Mouse (Mus musculus): Measurements from ENCODE around the gene D430041D05Rik. TPM values are rescaled to one million over a fixed set of nuclear protein-coding genes. Genes with fewer than 3 reads are reported as not detected.

D430041D05Rik gene
- polyA plus RNA-seq, 1 experiment: not detected

GRCm38 (mm10) chr2:104307102-104307501 is 103.7 kb downstream of the D430041D05Rik start:
- TF ChIP-seq POLR2A (IDR thresholded peaks at IDR 0.05; ENCODE audit: borderline replicate concordance, low read depth, low read length): no peak
- TF ChIP-seq CTCF (IDR thresholded peaks at IDR 0.05; ENCODE audit: low read depth, low read length): no peak
- no peaks in the 10 kb centered on the region for H3K4me1 ChIP-seq (ENCODE audit: control insufficient read depth, insufficient read depth, low read length)
- no peak overlapping the region for H3K4me3 ChIP-seq (ENCODE audit: insufficient read depth, low read length)
- no peak overlapping the region for H3K27ac ChIP-seq (ENCODE audit: insufficient read depth, low read depth, low read length)

- TF ChIP-seq CTCF (IDR thresholded peaks at IDR 0.05; ENCODE audit: low read depth, low read length): no peak
- TF ChIP-seq POLR2A (IDR thresholded peaks at IDR 0.05; ENCODE audit: borderline replicate concordance, low read depth, low read length): no peak
- H3K4me1 ChIP-seq (ENCODE audit: control insufficient read depth, insufficient read depth, low read length): no peaks in the 10 kb centered on the region
- H3K27ac ChIP-seq (ENCODE audit: insufficient read depth, low read depth, low read length): no peak overlapping the region
- no peak overlapping the region for H3K4me3 ChIP-seq (ENCODE audit: insufficient read depth, low read length)
Measured at GRCm38 (mm10) chr2:104305722-104306121, 105.1 kb downstream of the D430041D05Rik start.

- TF ChIP-seq CTCF (IDR thresholded peaks at IDR 0.05; ENCODE audit: low read depth, low read length): no peak
- TF ChIP-seq POLR2A (IDR thresholded peaks at IDR 0.05; ENCODE audit: borderline replicate concordance, low read depth, low read length): no peak
- Histone ChIP-seq H3K4me1 (ENCODE audit: control insufficient read depth, insufficient read depth, low read length) (no peaks in the 10 kb centered on the region), H3K4me3 (ENCODE audit: insufficient read depth, low read length) (no peak overlapping the region), H3K27ac (ENCODE audit: insufficient read depth, low read depth, low read length) (no peak overlapping the region)
Measured at GRCm38 (mm10) chr2:104299912-104300311, 110.9 kb downstream of the D430041D05Rik start.

DNA sequence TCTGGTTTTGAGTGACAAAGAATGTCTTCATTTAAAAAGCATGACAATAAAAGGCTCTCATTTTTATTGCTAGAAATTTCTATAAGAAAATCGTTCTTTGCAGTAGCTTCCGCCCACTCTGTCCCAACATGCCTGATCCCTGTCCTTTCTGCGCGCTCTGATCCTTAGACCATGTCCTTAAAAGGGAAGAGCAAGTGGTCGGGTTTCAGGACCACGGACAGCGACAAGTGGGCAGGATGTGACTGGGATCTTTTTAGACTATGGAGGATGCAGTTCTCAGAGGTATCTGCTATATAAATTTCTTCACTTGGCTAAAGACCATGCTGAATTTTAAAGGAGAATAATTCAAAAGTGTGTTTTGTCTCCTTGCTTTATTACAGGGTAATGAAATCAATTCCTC is 111.7 kb downstream of the D430041D05Rik start:
- Histone ChIP-seq H3K4me1 (ENCODE audit: control insufficient read depth, insufficient read depth, low read length) (no peaks in the 10 kb centered on the region), H3K27ac (ENCODE audit: insufficient read depth, low read depth, low read length) (no peak overlapping the region), H3K4me3 (ENCODE audit: insufficient read depth, low read length) (no peak overlapping the region)
- TF ChIP-seq CTCF (IDR thresholded peaks at IDR 0.05; ENCODE audit: low read depth, low read length): no peak
- no peak for TF ChIP-seq POLR2A (IDR thresholded peaks at IDR 0.05; ENCODE audit: borderline replicate concordance, low read depth, low read length)

DNA sequence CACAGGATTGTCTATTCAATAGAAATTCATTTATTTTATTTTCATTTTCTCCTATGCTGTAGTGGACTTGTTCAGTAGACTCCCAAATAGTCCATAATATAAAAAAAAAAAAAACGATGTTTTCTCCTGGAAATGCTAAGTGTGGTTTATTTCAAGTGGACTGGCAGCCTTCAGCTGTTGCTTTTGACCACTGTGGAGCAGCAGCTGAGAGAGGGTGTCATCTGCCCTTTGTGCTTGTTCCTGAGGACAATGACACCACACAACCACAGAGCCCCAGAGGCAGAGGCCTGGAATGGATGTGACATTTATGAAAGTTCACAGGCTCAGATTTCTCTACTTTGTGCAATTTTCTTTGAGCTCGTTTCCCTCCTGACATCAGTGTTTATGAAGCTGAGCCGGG is 124.0 kb downstream of the D430041D05Rik start:
- Histone ChIP-seq H3K27ac (ENCODE audit: insufficient read depth, low read depth, low read length) (no peak overlapping the region), H3K4me1 (ENCODE audit: control insufficient read depth, insufficient read depth, low read length) (no peaks in the 10 kb centered on the region), H3K4me3 (ENCODE audit: insufficient read depth, low read length) (no peak overlapping the region)
- TF ChIP-seq POLR2A (IDR thresholded peaks at IDR 0.05; ENCODE audit: borderline replicate concordance, low read depth, low read length) (no peak), CTCF (IDR thresholded peaks at IDR 0.05; ENCODE audit: low read depth, low read length) (no peak)

DNA sequence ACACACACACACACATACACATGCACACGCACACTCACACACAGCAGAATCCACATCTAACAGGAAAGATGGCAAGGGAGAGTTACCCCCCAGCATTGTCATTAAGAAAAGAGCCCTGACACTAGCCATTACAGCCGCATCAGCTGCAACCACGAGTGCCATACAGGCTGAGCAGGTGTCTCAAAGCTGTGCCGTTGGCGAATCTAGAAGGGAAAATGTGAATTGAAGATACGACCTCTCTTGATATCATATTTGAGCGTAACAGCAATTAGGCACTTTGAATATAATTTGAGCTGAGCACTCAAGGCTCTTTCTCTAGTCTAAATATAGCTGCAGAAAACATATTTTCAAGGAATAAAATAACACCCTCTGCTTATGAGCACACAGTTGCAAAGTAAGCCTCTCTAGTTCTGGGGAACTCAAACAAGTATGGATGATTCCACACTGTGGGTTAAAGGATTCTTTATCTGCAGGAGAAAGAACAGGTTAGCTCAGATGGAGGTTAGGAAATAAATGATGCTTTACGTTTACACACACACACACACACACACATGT is 127.3 kb downstream of the D430041D05Rik start:
- no peak overlapping the region for H3K4me3 ChIP-seq (ENCODE audit: insufficient read depth, low read length)
- H3K27ac ChIP-seq (ENCODE audit: insufficient read depth, low read depth, low read length): no peak overlapping the region
- H3K4me1 ChIP-seq (ENCODE audit: control insufficient read depth, insufficient read depth, low read length): no peaks in the 10 kb centered on the region
- TF ChIP-seq CTCF (IDR thresholded peaks at IDR 0.05; ENCODE audit: low read depth, low read length) (no peak), POLR2A (IDR thresholded peaks at IDR 0.05; ENCODE audit: borderline replicate concordance, low read depth, low read length) (no peak)

DNA sequence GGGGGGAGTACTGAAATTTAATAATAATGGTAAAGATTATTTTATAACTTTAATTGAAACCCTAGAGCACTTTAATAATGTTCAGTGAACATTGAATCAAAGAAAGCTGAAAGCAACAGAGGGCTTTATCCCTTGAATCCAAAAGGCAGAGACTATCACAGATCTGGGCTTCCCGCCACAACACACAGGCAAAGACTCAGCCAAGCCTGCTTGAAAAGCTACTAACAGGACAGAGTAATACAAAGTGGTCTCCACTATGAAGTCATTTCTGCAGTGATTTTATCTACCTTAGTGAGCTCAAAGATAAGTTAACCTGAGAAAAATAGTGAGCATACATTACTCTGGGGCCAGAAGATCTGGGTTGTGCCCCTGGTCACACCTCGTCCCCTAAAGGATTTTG is 128.0 kb downstream of the D430041D05Rik start:
- no peak overlapping the region for H3K4me3 ChIP-seq (ENCODE audit: insufficient read depth, low read length)
- H3K4me1 ChIP-seq (ENCODE audit: control insufficient read depth, insufficient read depth, low read length): no peaks in the 10 kb centered on the region
- no peak overlapping the region for H3K27ac ChIP-seq (ENCODE audit: insufficient read depth, low read depth, low read length)
- TF ChIP-seq POLR2A (IDR thresholded peaks at IDR 0.05; ENCODE audit: borderline replicate concordance, low read depth, low read length) (no peak), CTCF (IDR thresholded peaks at IDR 0.05; ENCODE audit: low read depth, low read length) (no peak)

GRCm38 (mm10) chr2:104267049-104267448 is 143.8 kb downstream of the D430041D05Rik start:
- Histone ChIP-seq H3K4me1 (ENCODE audit: control insufficient read depth, insufficient read depth, low read length) (no peaks in the 10 kb centered on the region), H3K27ac (ENCODE audit: insufficient read depth, low read depth, low read length) (no peak overlapping the region), H3K4me3 (ENCODE audit: insufficient read depth, low read length) (no peak overlapping the region)
- no peak for TF ChIP-seq POLR2A (IDR thresholded peaks at IDR 0.05; ENCODE audit: borderline replicate concordance, low read depth, low read length)
- no peak for TF ChIP-seq CTCF (IDR thresholded peaks at IDR 0.05; ENCODE audit: low read depth, low read length)

- Histone ChIP-seq H3K4me3 (ENCODE audit: insufficient read depth, low read length) (no peak overlapping the region), H3K4me1 (ENCODE audit: control insufficient read depth, insufficient read depth, low read length) (no peaks in the 10 kb centered on the region), H3K27ac (ENCODE audit: insufficient read depth, low read depth, low read length) (no peak overlapping the region)
- no peak for TF ChIP-seq POLR2A (IDR thresholded peaks at IDR 0.05; ENCODE audit: borderline replicate concordance, low read depth, low read length)
- no peak for TF ChIP-seq CTCF (IDR thresholded peaks at IDR 0.05; ENCODE audit: low read depth, low read length)
Measured at GRCm38 (mm10) chr2:104261741-104262067, 149.1 kb downstream of the D430041D05Rik start.

- Histone ChIP-seq H3K4me1 (ENCODE audit: control insufficient read depth, insufficient read depth, low read length) (no peaks in the 10 kb centered on the region), H3K27ac (ENCODE audit: insufficient read depth, low read depth, low read length) (no peak overlapping the region), H3K4me3 (ENCODE audit: insufficient read depth, low read length) (no peak overlapping the region)
- TF ChIP-seq CTCF (IDR thresholded peaks at IDR 0.05; ENCODE audit: low read depth, low read length): no peak
- TF ChIP-seq POLR2A (IDR thresholded peaks at IDR 0.05; ENCODE audit: borderline replicate concordance, low read depth, low read length): no peak
Measured at GRCm38 (mm10) chr2:104260920-104261740, 149.7 kb downstream of the D430041D05Rik start.
